Mouse (Mus musculus) bone marrow, adult 2 months (tissue): ENCODE measurements around the gene Tek. TPM values are rescaled to one million over a fixed set of nuclear protein-coding genes. Genes with fewer than 3 reads are reported as not detected.

Source experiments
- H3K27ac ChIP-seq: fragments of 200-500 bp; 2 replicates; pipeline ENCODE4 v1.5.1; 2012; ENCODE audit warnings: low read depth, mild to moderate bottlenecking, control low read depth, inconsistent platforms, low read length; ENCODE audit not compliant: control insufficient read depth, poor library complexity, insufficient read depth
- H3K4me1 ChIP-seq: fragments of 200-500 bp; 2 replicates; pipeline ENCODE4 v1.6.1; 2011; ENCODE audit warnings: low read length; ENCODE audit not compliant: control insufficient read depth, insufficient read depth
- H3K4me3 ChIP-seq: fragments of 200-500 bp; replicated peaks from 2 replicates; pipeline ENCODE3; 2011; ENCODE audit warnings: mild to moderate bottlenecking, low read depth, low read length, control low read depth; ENCODE audit not compliant: control insufficient read depth
- CTCF ChIP-seq: fragments of 200-500 bp; IDR thresholded peaks from 2 replicates; pipeline ENCODE4 v1.5.1; 2011; ENCODE audit warnings: low read length, control low read depth; ENCODE audit not compliant: control insufficient read depth, insufficient read depth
- POLR2A ChIP-seq: fragments of 200-500 bp; IDR thresholded peaks from 2 replicates; pipeline ENCODE4 v1.6.1; 2011; ENCODE audit warnings: low read depth, mild to moderate bottlenecking, control low read depth, low read length, borderline replicate concordance; ENCODE audit not compliant: control insufficient read depth
- WGBS: fragments of 180-500 bp; shearing (Covaris S2); methylation state at CpG from one replicate; pipeline ENCODE4 v1.1.7; 2018; 5-methylcytosine and 5-hydroxymethylcytosine counted together
- polyA plus RNA-seq: library from polyadenylated mRNA; stranded (reverse); fragments of >200 nt; gene quantifications from 2 replicates; pipeline ENCODE4 v1.2.4, GENCODE M21; 2011; ENCODE audit warnings: low replicate concordance; ENCODE audit not compliant: missing spikeins, insufficient read depth, insufficient read length

The Tek gene
- polyA plus RNA-seq, 1 experiment = 2.0 TPM

DNA sequence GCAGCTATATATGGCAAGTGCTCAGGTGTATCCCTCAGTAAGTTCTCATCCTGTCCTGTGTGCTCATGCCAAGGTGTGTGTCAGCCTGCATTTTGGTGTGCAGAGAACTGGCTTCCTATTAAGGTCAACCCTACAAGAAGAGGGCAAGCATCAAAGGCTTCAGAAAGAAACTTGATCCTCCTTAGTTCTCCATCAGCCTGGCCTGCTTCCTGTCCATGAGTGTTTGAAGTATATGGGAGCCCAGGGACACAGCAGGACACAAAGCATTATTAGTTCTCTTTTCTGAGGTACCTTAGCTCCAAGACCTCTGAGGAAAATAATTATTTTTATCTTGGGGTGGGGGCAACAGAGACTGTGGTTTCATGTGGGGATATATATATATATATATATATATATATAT, 26.1 kb downstream of the Tek start:
- TF ChIP-seq CTCF (no peak), POLR2A (no peak)
- no peak overlapping the region for H3K27ac ChIP-seq
- no peak overlapping the region for H3K4me3 ChIP-seq
- no peaks in the 10 kb centered on the region for H3K4me1 ChIP-seq

DNA sequence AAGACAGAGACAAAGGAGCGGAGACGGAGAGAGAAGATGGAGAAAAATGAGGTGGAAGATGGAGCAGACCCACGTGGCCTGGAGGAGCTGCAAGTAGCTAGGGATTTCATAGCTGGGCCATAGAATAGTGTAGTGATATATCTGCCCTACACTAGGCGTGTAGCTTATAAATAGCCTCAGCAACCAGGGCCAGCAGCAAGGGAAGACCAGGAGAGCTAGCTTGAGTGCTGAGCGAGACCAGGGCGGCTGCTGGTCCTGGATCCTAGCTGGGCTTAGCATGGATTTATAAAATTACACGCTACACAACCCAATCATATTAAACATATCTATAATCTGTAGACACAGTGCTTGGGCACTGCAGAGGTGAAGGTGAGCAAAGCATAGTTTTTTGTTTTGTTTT, 27.1 kb downstream of the Tek start:
- no peaks in the 10 kb centered on the region for H3K4me1 ChIP-seq
- no peak overlapping the region for H3K27ac ChIP-seq
- H3K4me3 ChIP-seq = no peak overlapping the region
- no peak for TF ChIP-seq POLR2A
- no peak for TF ChIP-seq CTCF
- WGBS = 81% methylated on average over 7 of the region's 7 CpGs

DNA sequence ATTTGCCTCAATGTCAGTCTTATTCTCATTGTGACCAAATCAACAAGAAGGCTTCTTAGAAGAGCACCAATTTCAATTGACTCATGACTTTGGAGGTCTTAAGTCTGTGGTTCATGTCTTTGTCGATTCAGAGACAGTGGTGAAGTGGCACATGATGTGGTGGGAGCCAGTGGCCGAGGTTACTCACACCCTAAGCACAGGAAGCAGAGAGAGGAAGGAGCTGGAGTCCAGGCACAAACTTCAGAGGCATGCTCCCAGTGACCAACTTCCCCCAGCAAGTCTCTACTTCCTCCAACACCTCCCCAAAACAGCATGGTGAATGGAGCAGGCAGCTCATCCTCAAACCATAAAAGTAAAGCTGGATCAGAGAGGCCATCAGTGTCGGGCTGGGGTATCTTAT, 29.5 kb downstream of the Tek start:
- WGBS = 32% methylated on average over 3 of the region's 3 CpGs
- H3K27ac ChIP-seq = no peak overlapping the region
- H3K4me3 ChIP-seq = no peak overlapping the region
- no peaks in the 10 kb centered on the region for H3K4me1 ChIP-seq
- TF ChIP-seq CTCF = no peak

DNA sequence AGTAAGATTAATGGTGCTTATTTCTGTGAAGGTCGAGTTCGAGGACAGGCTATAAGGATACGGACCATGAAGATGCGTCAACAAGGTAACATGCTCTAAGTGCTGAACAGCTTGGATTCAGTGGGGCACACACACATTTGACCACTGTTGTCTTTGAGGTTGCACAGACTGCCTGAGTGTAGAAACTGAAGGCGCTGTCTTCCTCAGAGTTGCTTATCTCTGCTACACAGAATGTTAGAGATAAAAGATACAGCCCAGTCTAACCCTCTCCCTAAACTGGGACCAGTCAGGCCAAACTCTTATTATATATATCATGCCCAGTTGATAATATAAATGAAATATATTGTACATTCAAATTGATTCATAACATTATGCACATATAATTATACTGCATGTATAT, 42.0 kb downstream of the Tek start:
- Histone ChIP-seq H3K4me1 (no peaks in the 10 kb centered on the region), H3K4me3 (no peak overlapping the region), H3K27ac (no peak overlapping the region)
- TF ChIP-seq CTCF (no peak), POLR2A (no peak)
- WGBS = 83% methylated on average over 5 of the region's 5 CpGs

DNA sequence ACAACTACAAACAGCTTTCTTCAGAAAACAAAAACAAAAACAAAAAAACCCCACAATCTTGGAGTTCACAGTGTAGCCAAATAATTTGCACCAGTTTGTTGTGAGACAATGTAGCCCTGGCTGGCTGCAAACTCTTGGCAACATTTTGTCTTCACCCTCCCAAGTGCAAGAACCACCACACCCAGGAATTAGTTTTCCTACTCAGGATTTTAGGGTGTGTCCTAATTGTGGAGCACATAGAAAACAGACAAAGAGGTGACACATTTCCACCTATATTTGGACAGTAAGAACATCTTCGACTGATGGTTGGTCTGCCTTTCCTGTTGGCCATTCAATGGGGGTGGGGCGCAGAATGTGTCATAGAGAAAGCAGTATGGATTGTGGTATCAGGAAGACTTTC, 46.8 kb downstream of the Tek start:
- no peak for TF ChIP-seq CTCF
- TF ChIP-seq POLR2A = no peak
- Histone ChIP-seq H3K27ac (no peak overlapping the region), H3K4me3 (no peak overlapping the region), H3K4me1 (no peaks in the 10 kb centered on the region)
- 87% methylated on average over 2 of the region's 2 CpGs for WGBS

DNA sequence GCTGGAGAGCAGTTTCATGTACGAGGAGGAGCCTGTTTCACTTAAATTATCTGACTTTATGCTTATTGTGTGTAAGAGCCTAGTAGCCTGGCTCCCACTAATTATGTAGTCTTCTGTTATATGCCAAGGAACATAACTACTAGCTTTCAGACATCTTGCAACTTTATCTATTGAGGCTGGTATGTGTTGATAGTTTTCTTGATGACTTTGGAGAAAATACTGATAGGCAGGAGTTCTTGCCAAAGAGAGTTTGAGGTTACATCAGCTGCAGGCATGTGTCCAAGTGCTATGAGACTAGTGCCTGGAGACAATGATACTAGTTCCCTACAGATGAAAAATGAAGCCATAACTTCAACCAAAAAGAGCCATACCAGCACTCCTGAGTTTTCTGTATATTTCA, 64.1 kb downstream of the Tek start:
- Histone ChIP-seq H3K4me1 (no peaks in the 10 kb centered on the region), H3K4me3 (no peak overlapping the region), H3K27ac (no peak overlapping the region)
- TF ChIP-seq POLR2A (no peak), CTCF (no peak)
- 70% methylated on average over 1 of the region's 1 CpGs for WGBS

DNA sequence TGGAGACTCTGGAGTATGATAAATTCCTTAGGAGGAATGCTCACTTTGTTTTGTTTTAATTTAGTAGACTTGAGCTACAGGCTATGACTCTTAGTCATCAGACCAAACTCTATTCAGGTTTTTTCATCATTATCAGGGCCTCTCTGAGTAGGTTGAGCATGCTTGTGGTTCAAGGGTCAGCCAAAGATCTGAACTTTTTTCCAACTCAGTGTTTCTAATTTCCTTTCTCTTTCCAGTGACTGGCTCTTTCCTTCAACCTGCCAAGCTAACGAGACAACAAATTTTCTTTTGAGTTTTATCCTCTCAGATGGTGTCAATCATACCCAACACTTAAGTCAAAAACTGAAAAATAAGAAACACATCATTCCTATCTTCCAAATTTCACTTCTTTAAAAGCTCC, 71.5 kb downstream of the Tek start:
- no peaks in the 10 kb centered on the region for H3K4me1 ChIP-seq
- 71% methylated on average over 1 of the region's 1 CpGs for WGBS
- TF ChIP-seq CTCF = no peak
- TF ChIP-seq POLR2A = no peak
- H3K27ac ChIP-seq = no peak overlapping the region
- no peak overlapping the region for H3K4me3 ChIP-seq

DNA sequence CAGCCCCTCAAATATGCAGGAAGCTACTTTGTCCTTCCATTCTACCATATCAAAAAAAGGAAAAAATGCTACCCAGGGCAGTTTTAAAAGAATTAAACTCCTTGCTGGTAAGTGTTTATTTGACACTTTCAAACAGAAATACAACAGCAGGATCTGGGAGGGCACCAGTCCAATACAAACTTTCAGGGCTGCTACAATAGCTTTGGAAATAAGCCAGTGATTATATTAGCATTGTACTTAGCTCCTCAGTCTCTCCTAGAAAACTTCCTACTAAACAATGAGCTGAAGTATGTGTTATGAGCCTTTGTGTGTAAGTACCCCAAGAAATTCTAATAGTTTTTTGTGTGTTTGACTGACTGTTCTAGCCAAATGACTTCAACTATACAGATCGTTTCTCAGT, 87.8 kb downstream of the Tek start:
- no peak overlapping the region for H3K27ac ChIP-seq
- WGBS = 82% methylated on average over 1 of the region's 1 CpGs
- no peak for TF ChIP-seq CTCF
- TF ChIP-seq POLR2A = no peak
- H3K4me1 ChIP-seq = no peaks in the 10 kb centered on the region
- H3K4me3 ChIP-seq = no peak overlapping the region

DNA sequence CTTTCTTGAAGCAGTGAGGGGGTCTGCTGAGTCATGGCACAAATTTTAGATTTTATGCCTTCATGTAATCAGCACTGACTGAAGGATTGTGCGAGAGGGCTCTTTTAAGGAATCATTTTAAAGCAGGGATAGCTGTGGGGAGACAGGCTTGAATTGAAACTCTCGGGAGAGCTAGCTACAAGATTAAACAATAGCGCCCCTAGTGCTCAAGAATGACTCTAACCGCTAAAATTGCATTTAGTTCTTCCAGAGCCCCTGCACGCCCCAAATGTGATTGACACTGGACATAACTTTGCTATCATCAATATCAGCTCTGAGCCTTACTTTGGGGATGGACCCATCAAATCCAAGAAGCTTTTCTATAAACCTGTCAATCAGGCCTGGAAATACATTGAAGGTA, 88.3 kb downstream of the Tek start:
- Histone ChIP-seq H3K4me1 (no peaks in the 10 kb centered on the region), H3K4me3 (no peak overlapping the region), H3K27ac (no peak overlapping the region)
- no peak for TF ChIP-seq POLR2A
- no peak for TF ChIP-seq CTCF
- WGBS = 64% methylated on average over 5 of the region's 5 CpGs
